Mouse (Mus musculus): Measurements from ENCODE around the gene Omp. TPM values are rescaled to one million over a fixed set of nuclear protein-coding genes. Genes with fewer than 3 reads are reported as not detected.

The Omp gene
- polyA plus RNA-seq (2012; ENCODE audit: low replicate concordance), result 0.18 and 0.36 TPM in 2 replicates

DNA sequence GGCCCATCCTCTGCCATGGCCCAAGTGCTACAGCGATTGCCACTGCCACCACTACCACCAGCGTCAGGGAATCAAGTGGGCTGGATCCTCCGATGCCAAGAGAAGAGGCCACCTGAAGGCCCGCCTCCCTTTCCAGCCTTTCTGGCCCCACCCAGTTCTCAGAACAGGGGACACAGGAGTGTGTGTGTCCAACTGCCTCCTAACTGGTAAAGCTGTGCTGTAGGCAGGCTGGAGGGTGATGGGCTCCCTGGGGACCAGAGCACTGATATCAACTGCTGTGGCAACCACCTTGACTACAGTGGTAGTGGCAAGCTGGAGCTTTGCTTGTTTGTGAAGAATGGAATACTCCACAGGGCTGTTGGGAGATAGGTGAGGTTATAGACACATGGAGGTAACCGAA is at the start of gene Omp:
Gene Omp (minus strand): TSS at position 101 of the 400 bp plus-strand sequence.

GRCm38 (mm10) chr7:98177929-98178559 is 32.7 kb upstream of the Omp start, which contains the start of gene Capn5:
Gene Capn5, minus strand, starts transcription at chr7:98178274.

DNA sequence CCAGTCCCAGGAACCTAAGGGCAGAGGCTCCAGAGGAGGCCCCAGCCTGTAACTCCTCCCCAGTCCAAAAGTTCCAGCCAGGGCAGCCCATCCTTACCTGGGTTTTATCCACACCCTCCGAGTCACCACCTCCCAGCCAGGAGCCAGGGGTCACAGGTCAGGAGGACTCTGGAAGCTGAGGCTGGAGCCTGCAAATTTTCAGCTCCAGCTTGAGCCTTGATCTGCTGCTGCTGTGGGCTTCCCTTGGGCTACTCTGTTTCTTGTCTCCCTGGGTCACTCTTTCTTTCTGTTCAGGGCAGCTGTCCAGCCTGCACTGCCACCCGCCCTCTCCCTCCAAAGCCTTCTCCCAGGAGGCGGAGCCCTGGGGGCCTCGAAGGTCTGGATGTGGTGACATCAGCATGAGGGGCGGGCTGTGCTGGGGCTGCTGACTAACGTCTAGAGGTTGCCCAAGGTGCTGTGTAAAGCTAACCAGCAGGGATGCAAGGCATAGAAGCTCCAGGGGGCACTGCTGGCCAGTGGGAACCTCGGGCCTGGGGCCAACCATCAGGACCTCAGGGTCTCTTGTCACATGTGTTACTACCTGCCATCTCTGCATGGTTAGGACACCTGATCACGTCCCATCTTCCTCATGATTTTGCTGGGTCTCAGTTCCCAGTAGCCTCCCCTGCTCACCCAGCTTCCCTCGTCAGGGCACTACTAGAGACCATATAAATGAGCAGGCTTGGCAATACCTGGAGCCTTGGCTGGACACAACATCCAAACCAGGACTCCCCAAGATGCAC is 25.9 kb downstream of the Omp start, which contains the start of gene Myo7a:
Gene Myo7a (minus strand): TSS at position 346 of the 782 bp plus-strand sequence.

Other genes with a start within 250 kb of the Omp start
- gene Gdpd4, start 225.5 kb downstream of the Omp start, polyA plus RNA-seq (2012; ENCODE audit: low replicate concordance), result not detected in 2 replicates
- 0.78 and 2.2 TPM in 2 replicates for gene Myo7a, start 26.0 kb downstream of the Omp start, polyA plus RNA-seq (2012; ENCODE audit: low replicate concordance)
- gene Capn5, start 32.8 kb upstream of the Omp start, polyA plus RNA-seq (2012; ENCODE audit: low replicate concordance), result 4.6 and 11.3 TPM in 2 replicates
- 0.09 and 0.11 TPM in 2 replicates for gene B3gnt6, start 54.0 kb upstream of the Omp start, polyA plus RNA-seq (2012; ENCODE audit: low replicate concordance)
- gene Acer3, start 175.7 kb upstream of the Omp start, polyA plus RNA-seq (2012; ENCODE audit: low replicate concordance), result 0.42 and 4.1 TPM in 2 replicates
- gene Tsku, start 215.8 kb upstream of the Omp start, polyA plus RNA-seq (2012; ENCODE audit: low replicate concordance), result 0.62 and 2.8 TPM in 2 replicates

Measured in leukemia stem cell, adult 10-12 weeks (primary cell).